Mouse (Mus musculus): ENCODE data around the gene 5330417C22Rik. TPM values are rescaled to one million over a fixed set of nuclear protein-coding genes. Genes with fewer than 3 reads are reported as not detected.

5330417C22Rik gene
- total RNA-seq, 1 experiment from 2014 or later, result 0.30 TPM

- no peak for ATAC-seq (replicated peaks in 1 of 2; ENCODE audit: insufficient read depth in 1 of 2, low FRiP score in 2 of 2, low TSS enrichment in 1 of 2, low read depth in 1 of 2, poor library complexity in 2 of 2, severe bottlenecking in 2 of 2)
Observed at GRCm38 (mm10) chr3:108406306-108406885, 129.9 kb downstream of the 5330417C22Rik start.

Other genes starting within 250 kb of the 5330417C22Rik start
- gene Mybphl, start 171.6 kb downstream of the 5330417C22Rik start, total RNA-seq (2017), result not detected in 2 replicates
- 27.6 and 39.3 TPM in 2 replicates for gene Psrc1, start 152.7 kb downstream of the 5330417C22Rik start, total RNA-seq (2017)
- 0.38 and 1.6 TPM in 2 replicates for gene Celsr2, start 121.0 kb downstream of the 5330417C22Rik start, total RNA-seq (2017)
- 216 and 455 TPM in 2 replicates for gene Sars, start 91.3 kb downstream of the 5330417C22Rik start, total RNA-seq (2017)
- not detected in 2 replicates for gene 1700013F07Rik, start 2.4 kb downstream of the 5330417C22Rik start, total RNA-seq (2017)
- gene Tmem167b, start 25.9 kb upstream of the 5330417C22Rik start, total RNA-seq (2017), result 47.4 and 56.6 TPM in 2 replicates
- 24.3 and 36.0 TPM in 2 replicates for gene Taf13, start 35.2 kb upstream of the 5330417C22Rik start, total RNA-seq (2017)
- 8.4 and 11.5 TPM in 2 replicates for gene Wdr47, start 54.7 kb upstream of the 5330417C22Rik start, total RNA-seq (2017)
- gene Clcc1, start 117.4 kb upstream of the 5330417C22Rik start, total RNA-seq (2017), result 68.6 and 89.4 TPM in 2 replicates
- 14.4 and 22.9 TPM in 2 replicates for gene Gpsm2, start 185.8 kb upstream of the 5330417C22Rik start, total RNA-seq (2017)
- 0.55 TPM in 1 of 2 replicates, not detected in the other for gene Aknad1, start 203.1 kb upstream of the 5330417C22Rik start, total RNA-seq (2017)

Data from hematopoietic stem cell, adult 5-6 weeks (primary cell).